In the genomic region with DNA sequence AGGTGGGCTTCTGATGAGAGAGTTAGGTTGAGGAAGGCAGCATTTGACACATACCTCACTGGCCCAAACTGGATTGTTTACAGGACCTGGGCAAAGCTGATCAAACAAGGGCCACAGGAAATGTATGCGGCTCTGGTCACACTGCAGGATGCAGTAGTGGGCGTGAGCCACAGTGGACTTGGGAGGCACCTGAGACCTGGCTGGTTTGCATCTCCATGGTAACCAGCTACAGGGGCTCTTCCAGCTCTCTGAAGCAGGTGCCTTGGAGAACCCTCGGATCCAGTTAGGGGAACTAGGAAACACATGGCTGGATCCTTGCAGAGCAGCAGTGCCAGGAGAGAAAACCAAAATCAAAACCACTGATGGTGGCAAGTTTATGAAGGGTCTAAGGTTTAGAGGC, we compare ENCODE assay signal across 19 mouse cellular contexts. TPM values are rescaled to one million over a fixed set of nuclear protein-coding genes. Genes with fewer than 3 reads are reported as not detected.
DNase-seq lines count a peak whose midpoint lies in the region; ATAC-seq and TF ChIP-seq lines count a peak whose summit lies in the region.
"Not testable (repeated sequence)": the region's sequence is repeated elsewhere in the genome, so short reads cannot be mapped to it uniquely, and the experiment has no call there.
"Had no signal": no experiment of that assay in that cellular context is flagged by ENCODE, and none has a peak within 500 bp of the region (broad histone marks: within the 10 kb centered on the region; RNA-seq: fewer than 3 reads in every experiment).

No protein-coding gene starts in this region.

- not testable (repeated sequence) for H3K36me3 ChIP-seq in liver, embryonic 11.5 days (ENCODE audit: control insufficient read depth, insufficient read depth, low read length); liver, embryonic 13.5 days; liver, embryonic 15.5 days (replicated peaks); liver, postnatal 0 days (replicated peaks; ENCODE audit: insufficient read depth, low read length)
- H3K36me3 ChIP-seq in small intestine, adult 2 months (ENCODE audit: control insufficient read depth, insufficient read depth, low read length), result peaks cover 16% of the 10 kb centered on the region

- not testable (repeated sequence) for H3K27me3 ChIP-seq in liver, embryonic 11.5 days (replicated peaks; ENCODE audit: control insufficient read depth, insufficient read depth, low read length); liver, embryonic 13.5 days; liver, embryonic 15.5 days; liver, postnatal 0 days (ENCODE audit: insufficient read depth, low read length); small intestine, adult 2 months (ENCODE audit: control insufficient read depth, insufficient read depth, low read length)

- H3K4me3 ChIP-seq in liver, embryonic 11.5 days (ENCODE audit: low read depth, low read length); liver, embryonic 13.5 days (replicated peaks); liver, embryonic 15.5 days (replicated peaks); liver, postnatal 0 days (ENCODE audit: low read depth, low read length); small intestine, adult 2 months (ENCODE audit: low read depth, low read length): not testable (repeated sequence)

- peak; percentile 88 for DNase-seq in heart, adult 11 months
- peak; percentile 2 for DNase-seq in layer of hippocampus, adult 11-12 months (ENCODE audit: low spot score)
- DNase-seq in liver, embryonic 11.5 days (ENCODE audit: low spot score); liver, embryonic 13.5 days; liver, postnatal 0 days: not testable (repeated sequence)
- DNase-seq in urinary bladder, adult 2 months (ENCODE audit: low spot score), result peak; percentile 23

- 0 out of 2 replicates have a peak overlapping the region, but pooled peaks have one; percentile 19 for H3K27ac ChIP-seq in liver, embryonic 11.5 days (ENCODE audit: low read depth, low read length)
- not testable (repeated sequence) for H3K27ac ChIP-seq in liver, embryonic 13.5 days
- H3K27ac ChIP-seq in liver, embryonic 15.5 days (replicated peaks), result peak overlapping the region; percentile 19; the same call in 1 of the 2 replicates
- H3K27ac ChIP-seq in liver, postnatal 0 days (ENCODE audit: low read depth), result peak overlapping the region; percentile 78
- peak overlapping the region; percentile 50 for H3K27ac ChIP-seq in small intestine, adult 2 months (ENCODE audit: insufficient read depth, low read depth, low read length)

- H3K4me1 ChIP-seq in liver, embryonic 11.5 days (replicated peaks; ENCODE audit: control insufficient read depth, insufficient read depth, low read length); small intestine, adult 2 months (ENCODE audit: control insufficient read depth, insufficient read depth, insufficient read length, low read length): not testable (repeated sequence)
- H3K4me1 ChIP-seq in liver, embryonic 13.5 days (replicated peaks), result peaks cover 24% of the 10 kb centered on the region
- peaks cover 27% of the 10 kb centered on the region for H3K4me1 ChIP-seq in liver, embryonic 15.5 days (replicated peaks)
- peaks cover 16% of the 10 kb centered on the region for H3K4me1 ChIP-seq in liver, postnatal 0 days (ENCODE audit: insufficient read depth)

- ATAC-seq in liver, embryonic 11.5 days (replicated peaks; ENCODE audit: low FRiP score), result 0 out of 2 replicates have a peak, but pooled peaks have one; percentile 14
- ATAC-seq in liver, embryonic 13.5 days (ENCODE audit: low read depth), result 0 out of 2 replicates have a peak, but pooled peaks have one; percentile 14
- ATAC-seq in liver, embryonic 15.5 days (ENCODE audit: insufficient read depth), result peak; percentile 45
- ATAC-seq in liver, postnatal 0 days, result peak; percentile 46

- TF ChIP-seq POLR2A in small intestine, adult 2 months (IDR thresholded peaks at IDR 0.05; ENCODE audit: low read depth, low read length), result not testable (repeated sequence)

- WGBS in liver, embryonic 11.5 days, result 57% methylated on average over 3 of the region's 3 CpGs
- WGBS in liver, embryonic 13.5 days (ENCODE audit: insufficient replicate concordance), result 61% methylated on average over 3 of the region's 3 CpGs
- WGBS in liver, embryonic 15.5 days (ENCODE audit: insufficient replicate concordance), result 65% methylated on average over 3 of the region's 3 CpGs
- WGBS in liver, postnatal 0 days (ENCODE audit: insufficient replicate concordance), result 60% methylated on average over 3 of the region's 3 CpGs
- 48% methylated on average over 3 of the region's 3 CpGs for WGBS in small intestine, adult 2 months

- H3K4me2 ChIP-seq in liver, embryonic 11.5 days; liver, embryonic 13.5 days; liver, embryonic 15.5 days: not testable (repeated sequence)
- 0 out of 2 replicates have a peak overlapping the region, but pooled peaks have one; percentile 18 for H3K4me2 ChIP-seq in liver, postnatal 0 days (ENCODE audit: low read depth, low read length)

- H3K9ac ChIP-seq in liver, embryonic 11.5 days (ENCODE audit: low read depth, low read length); liver, embryonic 13.5 days; liver, embryonic 15.5 days; liver, postnatal 0 days (replicated peaks): not testable (repeated sequence)

- not testable (repeated sequence) for TF ChIP-seq EP300 in liver, postnatal 0 days (IDR thresholded peaks at IDR 0.05; ENCODE audit: low read depth)

- not testable (repeated sequence) for TF ChIP-seq CTCF in liver, postnatal 0 days (IDR thresholded peaks at IDR 0.05; ENCODE audit: low read depth); small intestine, adult 2 months (IDR thresholded peaks at IDR 0.05; ENCODE audit: extremely low read depth, insufficient read length, insufficient replicate concordance, low read depth, low read length)

- H3K9me3 ChIP-seq in liver, embryonic 11.5 days (ENCODE audit: control insufficient read depth, low read length); liver, embryonic 13.5 days (replicated peaks); liver, embryonic 15.5 days (replicated peaks); liver, postnatal 0 days (ENCODE audit: low read length): not testable (repeated sequence)

RNA-seq across cellular contexts. Expression of a gene that starts 1.9 kb away (rescaled TPM):
- 15.9 and 16.1 TPM in 2 replicates for polyA plus RNA-seq in liver, embryonic 11.5 days (2014; fragmentation: Nextera tagmentation; extraction: Ambion mirVana)
- 23.1 and 24.0 TPM in 2 replicates for polyA plus RNA-seq in liver, embryonic 13.5 days (2015; fragmentation: Nextera tagmentation; extraction: Ambion mirVana)
- polyA plus RNA-seq in liver, embryonic 15.5 days (2015; fragmentation: Nextera tagmentation; extraction: Ambion mirVana), result 52.8 and 65.8 TPM in 2 replicates
- polyA plus RNA-seq in liver, postnatal 0 days (2015; fragmentation: Nextera tagmentation; extraction: Ambion mirVana), result 113 and 120 TPM in 2 replicates
- polyA plus RNA-seq in small intestine, adult 2 months (2012; rRNA removed), result 268 and 784 TPM in 2 replicates
- 189 and 190 TPM in 2 replicates for polyA plus RNA-seq in urinary bladder, adult 2 months (2012; rRNA removed)

RNA-seq across cellular contexts. Expression of a gene that starts 8.0 kb away (rescaled TPM):
- polyA plus RNA-seq in liver, embryonic 11.5 days (2014; fragmentation: Nextera tagmentation; extraction: Ambion mirVana), result 9.5 and 10.2 TPM in 2 replicates
- 9.2 and 9.4 TPM in 2 replicates for polyA plus RNA-seq in liver, embryonic 13.5 days (2015; fragmentation: Nextera tagmentation; extraction: Ambion mirVana)
- polyA plus RNA-seq in liver, embryonic 15.5 days (2015; fragmentation: Nextera tagmentation; extraction: Ambion mirVana), result 11.9 and 13.2 TPM in 2 replicates
- 16.2 and 17.1 TPM in 2 replicates for polyA plus RNA-seq in liver, postnatal 0 days (2015; fragmentation: Nextera tagmentation; extraction: Ambion mirVana)
- polyA plus RNA-seq in small intestine, adult 2 months (2012; rRNA removed), result 32.0 and 60.5 TPM in 2 replicates
- 66.8 and 76.7 TPM in 2 replicates for polyA plus RNA-seq in urinary bladder, adult 2 months (2012; rRNA removed)

RNA-seq across cellular contexts. Expression of a gene that starts 8.2 kb away (rescaled TPM):
- not detected in 2 replicates for polyA plus RNA-seq in liver, embryonic 11.5 days (2014; fragmentation: Nextera tagmentation; extraction: Ambion mirVana)
- polyA plus RNA-seq in liver, embryonic 13.5 days (2015; fragmentation: Nextera tagmentation; extraction: Ambion mirVana), result not detected in 2 replicates
- not detected in 2 replicates for polyA plus RNA-seq in liver, embryonic 15.5 days (2015; fragmentation: Nextera tagmentation; extraction: Ambion mirVana)
- polyA plus RNA-seq in liver, postnatal 0 days (2015; fragmentation: Nextera tagmentation; extraction: Ambion mirVana), result not detected in 2 replicates
- polyA plus RNA-seq in small intestine, adult 2 months (2012; rRNA removed), result not detected in 2 replicates
- 0.06 TPM in 1 of 2 replicates, not detected in the other for polyA plus RNA-seq in urinary bladder, adult 2 months (2012; rRNA removed)
- polyA plus RNA-seq: C2C12; cerebellum, adult 2 months; cortical plate, adult 2 months; embryonic facial prominence, embryonic 10.5 days; embryonic facial prominence, embryonic 12.5 days; embryonic facial prominence, embryonic 14.5 days; forebrain, embryonic 11.5 days; forebrain, embryonic 13.5 days; forebrain, embryonic 15.5 days; G1E; Patski had no signal

RNA-seq across cellular contexts. Expression of a gene that starts 14.2 kb away (rescaled TPM):
- polyA plus RNA-seq in liver, embryonic 11.5 days (2014; fragmentation: Nextera tagmentation; extraction: Ambion mirVana), result 3.1 and 3.5 TPM in 2 replicates
- polyA plus RNA-seq in liver, embryonic 13.5 days (2015; fragmentation: Nextera tagmentation; extraction: Ambion mirVana), result 5.2 and 5.7 TPM in 2 replicates
- polyA plus RNA-seq in liver, embryonic 15.5 days (2015; fragmentation: Nextera tagmentation; extraction: Ambion mirVana), result 8.2 and 9.2 TPM in 2 replicates
- 4.6 and 5.4 TPM in 2 replicates for polyA plus RNA-seq in liver, postnatal 0 days (2015; fragmentation: Nextera tagmentation; extraction: Ambion mirVana)
- polyA plus RNA-seq in small intestine, adult 2 months (2012; rRNA removed), result 0.98 and 5.4 TPM in 2 replicates
- 1.5 and 2.0 TPM in 2 replicates for polyA plus RNA-seq in urinary bladder, adult 2 months (2012; rRNA removed)

RNA-seq across cellular contexts. Expression of a gene that starts 23.6 kb away (rescaled TPM):
- polyA plus RNA-seq in liver, embryonic 11.5 days (2014; fragmentation: Nextera tagmentation; extraction: Ambion mirVana), result not detected in 2 replicates
- 0.08 TPM in 1 of 2 replicates, not detected in the other for polyA plus RNA-seq in liver, embryonic 13.5 days (2015; fragmentation: Nextera tagmentation; extraction: Ambion mirVana)
- polyA plus RNA-seq in liver, embryonic 15.5 days (2015; fragmentation: Nextera tagmentation; extraction: Ambion mirVana), result not detected in 2 replicates
- 0.12 TPM in 1 of 2 replicates, not detected in the other for polyA plus RNA-seq in liver, postnatal 0 days (2015; fragmentation: Nextera tagmentation; extraction: Ambion mirVana)
- 70.6 and 179 TPM in 2 replicates for polyA plus RNA-seq in small intestine, adult 2 months (2012; rRNA removed)
- 0.09 and 0.14 TPM in 2 replicates for polyA plus RNA-seq in urinary bladder, adult 2 months (2012; rRNA removed)
- polyA plus RNA-seq: embryonic facial prominence, embryonic 10.5 days; embryonic facial prominence, embryonic 12.5 days; embryonic facial prominence, embryonic 14.5 days; forebrain, embryonic 11.5 days; forebrain, embryonic 13.5 days; forebrain, embryonic 15.5 days; G1E had no signal
